Mouse (Mus musculus) adrenal gland, adult (tissue): ENCODE results near the gene Timm10b.

Experiments used
- DNase-seq, 2 experiments: peaks; one replicate each; pipeline ENCODE4 v3.0.0; 2022 to 2023; ENCODE audit warnings: low spot score in 1 of 2; ENCODE audit not compliant: inconsistent age in 2 of 2

Timm10b gene

DNA sequence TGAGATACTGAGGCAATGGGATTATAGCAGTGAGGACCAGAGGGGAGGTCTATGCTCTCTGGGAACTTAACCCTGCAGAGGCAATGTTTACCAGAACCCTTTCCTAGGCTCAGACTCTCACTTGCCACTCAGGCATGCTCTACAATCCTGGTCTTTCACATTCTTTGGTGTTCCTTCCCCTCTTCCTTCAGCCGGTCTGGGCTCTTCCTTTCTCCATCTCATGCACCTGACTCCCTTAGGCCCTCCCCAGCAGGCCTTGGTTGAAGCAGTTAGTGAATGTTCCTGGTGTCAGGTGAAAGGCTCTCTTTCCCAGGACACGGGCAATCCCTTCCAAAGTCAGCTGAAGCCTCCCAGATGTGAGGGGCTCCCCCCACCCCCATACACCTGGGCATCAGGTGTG, at the start of gene Timm10b:
Gene Timm10b (plus strand): TSS at position 301 of the 400 bp plus-strand sequence.
- DNase-seq, result no peak

DNA sequence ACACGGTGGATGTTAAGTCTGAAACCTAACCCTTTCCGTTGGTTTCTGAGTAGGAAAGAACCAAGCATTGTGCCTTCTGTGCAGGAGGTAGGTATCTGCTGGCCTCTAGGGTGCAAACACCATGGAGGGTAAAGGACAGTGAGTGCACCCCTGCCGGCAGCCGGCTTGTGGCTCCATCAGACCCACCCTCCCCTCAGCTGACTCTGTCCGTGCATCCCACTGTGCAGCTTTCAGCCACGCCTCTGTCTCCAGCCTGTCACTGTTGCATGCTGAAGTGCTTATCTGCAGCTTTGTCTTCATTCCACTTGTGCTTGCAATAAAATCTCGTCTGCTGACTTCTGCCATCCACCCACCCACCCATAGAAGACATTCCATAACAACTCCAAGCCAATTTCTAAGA, 49.8 kb upstream of the Timm10b start:
- DNase-seq, result no peak

DNA sequence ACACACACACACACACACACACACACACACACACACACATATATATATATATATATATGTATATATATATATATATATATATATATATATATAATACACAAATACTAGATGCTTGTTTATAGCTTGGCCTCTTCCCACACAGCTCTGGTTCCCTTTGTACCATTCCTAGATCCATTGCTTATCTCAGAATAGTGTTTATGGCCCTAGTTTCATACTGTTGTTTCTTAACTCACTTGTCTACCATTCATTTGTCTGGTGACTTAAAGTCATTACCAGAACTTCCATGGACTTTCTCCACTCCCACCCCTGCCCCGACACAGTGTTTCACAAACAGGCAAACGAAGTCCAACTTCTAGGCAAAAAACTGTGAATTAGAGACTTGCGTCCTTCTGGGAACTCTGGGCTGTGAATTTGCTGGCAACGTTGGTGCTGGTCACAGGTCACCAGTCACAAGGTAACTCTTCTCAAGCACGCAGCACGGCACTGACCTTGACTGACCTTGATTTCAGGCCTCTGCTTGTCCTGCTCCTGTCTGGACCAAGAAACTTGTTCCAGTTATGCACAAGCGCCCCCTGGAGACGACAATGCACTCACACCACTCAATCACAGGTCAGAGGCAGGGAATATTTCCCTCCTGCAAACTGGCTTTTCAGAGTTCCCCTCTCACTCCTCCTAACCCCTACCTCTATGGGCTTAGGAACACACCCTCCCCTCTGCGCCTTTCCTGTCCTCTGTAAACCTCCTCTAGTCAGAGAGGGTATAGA, 36.8 kb upstream of the Timm10b start:
- peak; percentile 62 to 91 for DNase-seq

DNA sequence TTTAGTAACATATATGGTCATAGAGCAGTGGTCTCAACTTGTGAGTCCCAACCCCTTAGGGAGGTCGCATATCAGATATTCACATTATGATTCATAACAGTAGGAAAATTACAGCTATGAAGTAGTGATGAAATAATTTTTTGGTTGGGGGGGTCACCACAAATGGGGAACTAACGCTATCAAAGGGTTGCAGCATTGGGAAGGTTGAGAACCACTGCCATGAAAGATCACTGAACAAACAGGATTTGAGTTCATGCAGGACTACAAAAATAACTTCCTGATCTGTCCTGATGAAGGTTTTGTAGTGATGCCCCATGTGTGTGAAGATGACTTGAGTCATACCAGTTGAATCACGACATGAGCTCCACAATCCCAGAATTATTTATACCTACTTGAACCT, 31.4 kb upstream of the Timm10b start:
- DNase-seq, result no peak

DNA sequence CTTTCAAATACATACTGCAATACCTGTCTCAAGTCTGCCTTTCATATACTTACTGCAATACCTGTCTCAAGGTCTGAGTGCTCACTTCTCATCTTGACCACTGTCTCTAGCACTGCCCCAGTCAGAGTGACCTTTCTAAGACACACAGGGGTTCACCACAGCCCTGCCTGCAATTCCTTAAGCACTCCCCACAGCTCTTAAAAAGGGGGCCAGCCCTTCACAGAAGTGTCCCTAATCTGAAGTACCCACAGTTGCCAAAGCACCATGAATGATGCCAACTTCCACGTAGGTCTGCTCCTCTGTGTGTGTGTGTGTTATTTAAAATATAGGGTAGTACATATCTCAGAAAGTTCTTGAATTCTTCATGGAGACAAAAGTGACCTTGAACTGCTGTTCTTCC, 28.1 kb upstream of the Timm10b start:
- DNase-seq, result no peak

DNA sequence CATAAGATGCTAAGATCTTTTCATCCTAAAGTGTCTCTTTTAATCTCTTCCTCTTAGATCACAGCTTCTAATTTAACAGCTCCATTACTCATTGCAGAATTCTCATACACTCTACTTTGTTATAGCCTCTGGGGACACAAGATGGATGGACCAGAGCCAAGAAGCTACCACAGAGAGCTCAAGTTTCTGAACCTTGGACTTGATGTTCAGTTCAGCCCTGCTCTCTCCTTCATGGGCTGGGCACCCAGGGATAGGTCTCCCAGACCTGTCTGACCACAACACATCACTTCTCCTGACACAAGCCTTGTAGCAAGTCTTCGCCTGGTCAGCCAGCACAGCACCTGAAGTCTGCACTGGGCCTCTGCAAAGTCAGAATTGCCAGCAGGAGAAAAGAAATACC, 25.5 kb upstream of the Timm10b start:
- no peak for DNase-seq

DNA sequence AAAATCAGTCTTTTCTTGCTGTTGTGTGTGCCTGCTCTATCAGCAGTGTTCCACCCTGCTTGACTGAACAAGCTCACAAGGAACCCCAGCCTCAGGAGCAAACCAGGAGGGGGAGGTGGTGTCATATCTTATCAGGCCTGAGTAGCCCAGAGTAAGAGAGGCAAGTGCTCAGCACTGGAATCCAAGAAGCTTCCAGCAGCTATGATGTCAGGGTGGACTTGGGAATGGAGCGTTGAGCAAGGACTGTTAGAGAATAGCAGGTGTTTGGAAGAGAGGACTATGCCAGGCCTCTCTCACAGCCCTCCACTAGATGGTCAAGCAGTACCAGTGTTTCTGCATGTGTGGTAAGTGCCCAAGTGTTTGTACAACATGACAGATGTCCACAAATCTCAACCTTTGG, 24.1 kb upstream of the Timm10b start:
- no peak for DNase-seq

DNA sequence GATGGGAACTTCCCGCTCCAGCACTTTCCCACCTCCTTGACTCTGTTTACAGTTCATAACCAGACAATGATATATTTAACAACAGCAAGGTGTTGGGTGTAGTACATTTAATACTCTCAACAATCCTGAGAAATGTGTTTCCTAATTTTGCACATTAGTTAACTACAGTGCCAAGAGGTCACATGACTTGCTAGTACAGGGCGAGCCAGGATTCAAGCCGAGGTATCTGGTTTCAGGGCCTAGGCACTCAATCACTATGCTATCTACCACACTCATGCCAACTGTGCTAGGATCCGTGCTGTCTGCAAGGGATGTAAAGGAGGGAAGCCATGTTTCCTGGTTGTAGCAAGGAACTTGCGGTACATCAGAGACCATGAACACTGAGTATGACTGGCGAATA, 23.3 kb upstream of the Timm10b start:
- DNase-seq, result no peak

DNA sequence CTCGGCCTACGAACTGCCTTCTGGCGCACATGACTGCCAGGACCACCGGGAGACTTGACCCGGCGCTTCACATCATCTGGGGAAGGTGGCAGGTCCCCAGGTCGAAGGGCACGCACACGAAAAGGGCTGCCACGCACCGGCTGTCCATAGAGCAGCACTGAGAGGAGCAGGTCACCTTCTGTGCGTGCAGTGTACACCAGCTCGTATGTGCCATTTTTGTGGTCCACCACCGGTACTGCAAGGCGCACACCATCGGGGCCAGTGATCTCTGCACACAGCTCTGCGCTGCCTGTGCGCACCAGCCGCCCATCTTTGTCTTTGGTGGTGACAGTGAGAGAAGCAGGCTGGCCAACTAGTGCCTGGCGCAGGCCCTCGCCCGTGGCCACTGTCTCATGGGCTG, 22.0 kb upstream of the Timm10b start:
- DNase-seq, result no peak

DNA sequence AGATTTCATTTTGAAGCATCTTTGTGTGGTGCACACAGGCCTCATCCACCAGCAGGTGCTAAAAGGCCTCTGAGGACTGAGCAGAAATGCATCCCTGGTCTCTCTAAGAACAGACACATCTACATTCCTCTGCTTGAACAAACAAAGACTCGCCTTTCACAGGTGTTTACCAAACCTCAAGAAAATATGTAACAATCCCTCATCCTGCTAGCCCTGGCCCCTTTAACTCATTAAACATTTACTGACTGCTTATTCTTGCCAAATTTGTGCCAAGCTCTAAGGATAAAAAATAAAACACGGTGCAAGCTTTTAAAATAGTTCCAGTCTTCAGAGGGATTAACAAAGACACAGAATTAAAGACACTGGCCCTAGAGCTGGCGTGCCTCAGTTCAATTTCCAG, 20.2 kb upstream of the Timm10b start:
- no peak for DNase-seq

DNA sequence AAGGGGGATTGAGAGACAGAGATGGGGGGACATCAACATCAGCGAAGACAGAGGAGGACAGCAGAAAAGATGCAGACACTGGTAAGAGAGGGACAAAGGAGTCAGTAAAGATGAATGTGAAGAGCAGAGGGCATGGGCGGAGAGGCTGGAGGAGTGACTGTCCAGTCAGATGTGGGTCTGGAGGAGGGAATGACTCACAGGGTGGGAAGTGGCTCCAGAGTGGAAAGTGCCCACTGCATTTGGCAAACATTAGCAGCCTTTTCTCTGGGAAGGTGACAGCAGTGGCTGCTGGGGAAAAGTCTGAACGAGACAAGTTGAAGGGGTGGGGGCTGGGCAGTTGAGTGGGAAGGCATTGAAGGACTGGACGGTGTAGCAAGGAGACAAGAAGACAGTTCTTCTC, 18.8 kb upstream of the Timm10b start:
- no peak for DNase-seq

DNA sequence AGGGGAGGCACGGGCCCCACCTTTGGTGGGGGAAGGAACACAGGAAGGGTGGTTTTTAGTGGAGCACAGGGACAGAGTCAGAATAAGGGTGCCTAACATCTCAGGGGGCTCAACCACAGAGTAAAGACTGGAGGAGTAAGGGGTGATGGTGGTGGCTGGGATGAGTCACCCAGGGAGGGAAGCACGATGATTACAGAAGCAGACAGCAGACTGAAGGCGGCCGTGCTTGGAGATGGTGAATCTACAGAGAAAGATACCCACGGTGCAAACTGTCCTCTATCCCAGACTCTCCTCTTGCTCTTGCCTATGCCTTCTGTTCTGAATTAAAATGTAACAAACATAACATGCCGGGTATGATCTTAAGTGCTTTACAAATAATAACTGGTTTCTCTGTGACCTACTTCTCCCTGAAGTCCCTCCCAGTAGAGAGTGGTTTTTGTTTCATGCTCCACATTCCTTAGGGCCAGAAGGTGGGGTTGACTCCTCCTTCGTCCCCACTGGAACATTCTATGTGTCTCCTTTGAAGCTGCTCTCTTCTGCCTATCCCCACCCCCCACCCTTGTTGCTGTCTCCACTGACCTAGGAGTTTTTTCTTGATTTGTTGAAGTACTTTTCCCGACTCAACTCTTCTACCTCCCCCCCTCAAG, 18.1 kb upstream of the Timm10b start:
- no peak for DNase-seq

DNA sequence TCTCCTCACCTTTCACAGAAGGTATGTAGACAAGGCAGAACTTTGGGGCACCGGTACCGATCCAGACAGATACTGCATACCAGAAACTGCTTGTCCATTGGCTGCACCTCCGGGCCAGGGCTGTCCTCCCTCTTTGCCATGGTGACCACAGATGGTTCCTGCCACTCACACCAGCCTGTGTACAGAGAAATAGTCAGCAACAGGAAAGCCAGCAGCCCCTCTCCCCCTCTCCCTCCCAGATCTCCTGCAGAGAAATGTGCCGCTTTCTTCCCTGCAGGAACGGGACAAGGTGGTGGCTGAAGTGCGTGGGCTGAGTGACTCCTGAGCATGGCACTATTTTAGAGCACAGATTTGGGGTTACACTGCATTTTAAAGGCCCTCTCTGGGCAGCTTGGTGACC, 14.5 kb upstream of the Timm10b start:
- no peak for DNase-seq

DNA sequence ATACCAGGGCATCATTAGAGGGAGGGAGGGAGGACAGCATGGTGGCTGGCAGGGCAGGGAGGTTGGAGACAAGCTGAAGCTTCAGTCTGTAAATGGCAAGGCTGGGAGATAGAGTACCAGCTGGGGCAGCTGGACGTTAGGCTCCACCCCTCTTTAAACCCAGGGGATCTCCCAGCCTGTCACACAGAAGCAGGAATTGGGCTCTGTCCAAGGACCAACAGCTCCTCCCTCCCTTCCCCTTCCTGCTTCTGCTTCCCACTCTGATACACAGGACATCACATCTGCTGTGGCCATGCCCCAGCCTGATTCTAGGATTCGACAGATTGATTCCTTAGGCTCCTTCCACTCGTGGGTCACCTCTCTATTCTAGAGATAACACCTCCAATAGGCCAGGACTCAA, 11.2 kb upstream of the Timm10b start:
- peak; percentile 63 to 80 for DNase-seq

DNA sequence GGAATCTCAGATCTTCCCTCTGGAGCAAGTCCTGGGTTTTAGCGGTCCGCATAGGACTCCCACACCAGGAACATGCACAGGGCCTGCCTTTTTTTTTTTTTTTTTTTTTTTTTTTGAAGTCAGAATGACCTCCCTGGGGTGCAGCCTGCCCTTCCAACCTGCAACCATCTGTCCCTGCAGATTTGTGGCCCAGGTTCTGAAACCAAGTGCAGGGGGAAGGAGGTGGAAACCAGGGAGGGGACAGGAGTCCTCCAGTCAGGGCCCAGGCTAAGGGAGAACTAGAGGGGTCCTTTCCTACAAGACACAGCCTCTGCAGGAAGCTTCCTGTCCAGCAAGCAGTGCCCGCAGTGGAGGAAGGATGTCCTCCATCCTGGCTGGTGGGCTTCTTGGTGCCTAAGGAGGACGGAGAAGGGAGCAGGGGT, 7.3 kb upstream of the Timm10b start:
- DNase-seq, result peak; percentile 37 to 66

DNA sequence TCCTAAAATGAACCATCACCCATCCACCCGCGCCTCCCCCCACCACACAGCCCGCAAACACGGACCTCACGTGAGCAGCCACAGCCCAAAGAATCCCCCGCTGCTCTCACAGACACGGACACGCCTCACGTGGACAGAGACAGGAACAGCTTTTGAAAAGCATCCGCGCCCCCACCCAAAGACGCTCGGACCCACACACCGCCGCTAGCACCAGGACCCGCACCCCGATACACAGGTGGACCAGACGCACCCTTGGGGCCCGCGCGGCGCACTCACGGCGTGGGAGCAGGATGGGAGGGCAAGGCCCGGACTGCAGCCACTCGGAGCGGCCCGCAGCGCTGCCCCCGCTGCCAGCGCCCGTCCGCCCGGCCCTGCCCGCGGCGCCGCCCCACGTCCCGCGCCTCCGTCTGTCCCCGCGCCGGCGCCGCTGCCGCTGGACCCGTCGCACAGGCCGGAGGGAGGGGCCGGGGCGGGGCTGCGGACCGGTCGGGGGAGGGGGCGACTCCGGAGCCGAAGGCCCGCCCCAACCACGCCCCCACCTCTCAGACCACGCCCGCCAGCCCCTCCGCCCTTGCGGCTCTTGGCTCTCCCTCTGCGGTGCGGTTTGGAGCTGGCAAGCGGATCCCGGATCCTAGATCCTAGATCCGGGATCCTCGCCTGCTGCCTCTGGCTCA, 6.6 kb upstream of the Timm10b start, which contains the start of gene Trim3:
Gene Trim3 (minus strand): TSS at position 445 of the 674 bp plus-strand sequence.
- peak; percentile 94 to 98 for DNase-seq

DNA sequence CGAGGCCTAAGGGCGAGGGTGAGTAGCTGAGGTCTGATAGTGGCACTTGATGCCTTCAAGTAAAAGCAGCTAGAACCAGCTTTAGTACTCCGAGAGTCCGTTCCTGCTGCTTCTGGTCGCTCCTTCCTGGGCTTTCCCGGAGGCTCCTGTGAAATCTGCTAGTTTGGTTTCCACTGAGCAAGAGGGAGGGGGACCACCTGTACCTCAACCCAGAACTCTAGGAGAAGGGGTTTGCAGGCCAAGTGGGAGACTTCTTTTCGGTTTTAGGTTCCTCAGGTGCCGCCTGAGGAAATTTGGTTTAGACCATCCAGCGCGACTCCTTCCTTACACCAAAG, 6.1 kb upstream of the Timm10b start:
- no peak for DNase-seq

DNA sequence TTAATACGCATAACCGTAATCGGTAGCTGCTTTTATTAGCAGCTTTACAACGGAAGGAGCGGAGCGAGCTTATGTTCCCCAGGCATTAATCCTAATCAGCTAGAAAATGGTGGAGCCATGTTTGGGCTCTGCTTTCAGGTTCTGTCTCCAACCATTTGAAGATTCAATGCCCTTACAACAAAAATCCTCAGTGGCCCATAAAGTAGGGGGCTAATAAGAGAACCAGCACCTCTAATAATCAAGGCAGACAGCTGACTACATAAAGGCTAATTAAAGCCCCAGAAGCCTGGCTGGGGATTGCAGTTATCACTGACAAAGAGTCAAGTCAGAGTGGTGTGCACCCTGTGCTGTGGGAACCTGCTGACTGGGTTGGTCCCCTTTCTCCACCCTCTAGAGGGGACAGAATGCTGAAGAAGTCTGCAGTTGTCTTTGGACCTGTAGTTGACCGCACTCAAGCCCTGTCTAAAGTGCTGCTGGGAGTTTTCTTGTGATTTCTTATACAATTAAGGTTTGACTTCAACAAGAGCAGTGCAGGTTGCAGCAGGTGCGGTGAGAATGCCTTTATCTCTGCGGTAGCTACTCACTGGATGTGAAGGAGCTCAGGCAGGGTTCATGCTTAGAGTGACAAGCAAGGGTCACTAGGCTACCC, 5.5 kb upstream of the Timm10b start:
- peak in 1 of 2 experiments; percentile 52 for DNase-seq

DNA sequence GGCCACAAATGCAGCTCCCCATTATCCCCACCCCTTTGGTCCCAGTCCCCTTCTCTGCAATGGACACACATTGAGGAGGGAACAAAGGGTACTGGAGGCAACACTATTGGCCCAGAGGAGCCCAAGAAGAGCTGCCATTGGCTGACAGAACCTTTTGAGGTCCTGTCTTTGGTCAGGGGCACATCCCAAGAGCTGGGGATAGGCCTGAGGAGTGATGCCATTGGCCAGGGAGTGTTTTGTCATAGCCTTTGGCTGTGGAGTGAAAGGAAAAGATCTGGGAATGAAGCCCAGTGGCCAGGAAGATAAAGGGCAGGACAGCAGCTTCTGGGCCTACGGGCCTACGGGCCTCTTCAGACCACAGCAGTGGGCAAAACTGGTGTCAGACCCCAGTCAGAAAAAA, 4.1 kb upstream of the Timm10b start:
- no peak for DNase-seq

DNA sequence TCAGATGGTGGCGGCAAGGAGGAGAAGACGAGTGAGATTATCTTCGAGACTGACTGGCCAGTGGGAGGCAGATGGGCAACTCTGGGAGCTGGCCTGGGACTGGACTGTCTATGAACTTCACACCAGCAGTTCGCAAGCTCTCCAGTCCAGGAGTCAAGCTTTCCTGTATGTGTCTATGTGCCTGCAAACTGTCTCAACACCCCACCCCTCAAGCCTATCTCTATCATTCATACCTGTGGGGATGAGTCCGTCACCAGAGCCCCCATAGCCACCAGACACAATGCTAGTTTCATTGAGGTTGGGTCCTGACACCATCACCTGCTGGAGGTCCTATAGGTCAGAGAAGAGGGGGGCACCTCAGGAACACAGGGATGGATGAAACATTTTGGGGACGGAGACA, 1.1 kb upstream of the Timm10b start:
- peak in 1 of 2 experiments; percentile 10 for DNase-seq

DNA sequence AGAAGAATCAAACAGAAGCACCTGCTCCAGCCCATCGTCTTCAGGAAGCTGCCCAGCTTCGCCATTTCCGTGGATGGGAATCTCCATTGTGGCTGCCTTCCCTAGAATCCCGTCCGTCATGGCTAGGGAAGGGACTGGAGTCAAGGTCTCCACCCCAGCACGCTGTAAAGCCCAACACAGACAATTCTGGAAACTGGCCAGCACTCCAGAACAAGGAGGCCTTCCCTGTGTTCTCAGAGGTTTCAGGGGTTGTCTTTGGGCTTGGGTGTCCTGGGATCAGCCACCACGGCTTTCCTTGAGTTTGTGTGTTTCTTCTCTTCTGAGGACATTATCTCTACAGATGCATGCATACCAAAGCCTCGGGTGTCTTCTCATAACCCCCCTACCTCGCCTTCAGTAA, 552 bp upstream of the Timm10b start:
- DNase-seq, result peak; percentile 72 to 77
